Mouse (Mus musculus) midbrain, postnatal 0 days (tissue): ENCODE data around the gene Xbp1. TPM values are rescaled to one million over a fixed set of nuclear protein-coding genes. Genes with fewer than 3 reads are reported as not detected.
A peak's percentile ranks its signal among the peaks of the same experiment; 100 is the strongest.

ENCODE experiments used
- ATAC-seq: fragments of 200-750 bp; cut with Nextera tagmentation; 2 replicates; pipeline ENCODE4 v1.8.0; 2017; ENCODE audit warnings: moderate number of reproducible peaks, mild to moderate bottlenecking, moderate TSS enrichment, moderate library complexity; ENCODE audit not compliant: low FRiP score
- DNase-seq: peaks from one replicate; pipeline ENCODE4 v3.0.0-alpha.2; 2015; ENCODE audit warnings: low spot score
- H3K27ac ChIP-seq: fragments of 300-500 bp; sonication (generic); 2 replicates; pipeline ENCODE4 v1.5.1; 2014; ENCODE audit warnings: low read depth, mild to moderate bottlenecking, low read length, mixed read lengths
- H3K27me3 ChIP-seq: fragments of 300-500 bp; sonication (generic); 2 replicates; pipeline ENCODE4 v1.6.1; 2014; ENCODE audit warnings: low read length, control low read depth, mixed read lengths; ENCODE audit not compliant: insufficient read depth
- H3K36me3 ChIP-seq: fragments of 300-500 bp; sonication (generic); 2 replicates; pipeline ENCODE4 v1.6.1; 2014; ENCODE audit warnings: low read length, control low read depth, mixed read lengths; ENCODE audit not compliant: insufficient read depth
- H3K4me1 ChIP-seq: fragments of 300-500 bp; sonication (generic); 2 replicates; pipeline ENCODE4 v1.6.1; 2014; ENCODE audit warnings: mild to moderate bottlenecking, control low read depth, antibody characterized with exemption, low read length, mixed read lengths; ENCODE audit not compliant: insufficient read depth
- H3K4me2 ChIP-seq: fragments of 300-500 bp; sonication (generic); 2 replicates; pipeline ENCODE4 v1.6.1; 2014; ENCODE audit warnings: low read depth, mild to moderate bottlenecking, low read length, mixed read lengths; ENCODE audit not compliant: poor library complexity, severe bottlenecking
- H3K4me3 ChIP-seq: fragments of 300-500 bp; sonication (generic); 2 replicates; pipeline ENCODE4 v1.5.1; 2014; ENCODE audit warnings: low read depth, mild to moderate bottlenecking, low read length, moderate library complexity
- H3K9ac ChIP-seq: fragments of 300-500 bp; sonication (generic); replicated peaks from 2 replicates; pipeline ENCODE4 v1.6.1; 2014; ENCODE audit warnings: mild to moderate bottlenecking, low read length, moderate library complexity, mixed read lengths; ENCODE audit not compliant: poor library complexity, severe bottlenecking
- H3K9me3 ChIP-seq: fragments of 300-500 bp; sonication (generic); 2 replicates; pipeline ENCODE4 v1.6.1; 2016; ENCODE audit warnings: low read length, control low read depth
- CTCF ChIP-seq: IDR thresholded peaks from 2 replicates; pipeline ENCODE4 v1.5.1; 2016; ENCODE audit warnings: antibody characterized with exemption, mild to moderate bottlenecking
- WGBS: fragments of 180-500 bp; shearing (Covaris S2); extraction: QIAGEN DNeasy Blood & Tissue Kit; methylation state at CpG from one replicate; pipeline ENCODE4 v1.1.7; 2014; 5-methylcytosine and 5-hydroxymethylcytosine counted together
- polyA plus RNA-seq: library from polyadenylated mRNA; unstranded; fragments of >200 nt; fragmentation: Nextera tagmentation; extraction: Ambion mirVana; gene quantifications from 2 replicates; pipeline ENCODE4 v1.2.1, GENCODE M21; 2015
- total RNA-seq: library from RNA; depleted of rRNA; stranded (reverse); fragments of >200 nt; gene quantifications from 2 replicates; pipeline ENCODE4 v1.2.3, GENCODE M21; 2014

Gene Xbp1
- total and polyA plus RNA-seq, 2 experiments from 2014 or later: 97.4 to 120 TPM

- no peak overlapping the region for H3K4me3 ChIP-seq
- no peak for TF ChIP-seq CTCF
- no peak overlapping the region for H3K4me2 ChIP-seq
- no peaks in the 10 kb centered on the region for H3K27me3 ChIP-seq
- H3K9me3 ChIP-seq: no peaks in the 10 kb centered on the region
- 78% methylated on average over 6 of the region's 6 CpGs for WGBS
- DNase-seq (no peak), ATAC-seq (no peak)
- no peaks in the 10 kb centered on the region for H3K36me3 ChIP-seq
- no peak overlapping the region for H3K9ac ChIP-seq
- H3K27ac ChIP-seq: no peak overlapping the region
- no peaks in the 10 kb centered on the region for H3K4me1 ChIP-seq
Observed at GRCm38 (mm10) chr11:5515655-5516054, 4.8 kb upstream of the Xbp1 start.

GRCm38 (mm10) chr11:5516151-5516550, 4.3 kb upstream of the Xbp1 start:
- 76% methylated on average over 7 of the region's 7 CpGs for WGBS

GRCm38 (mm10) chr11:5516617-5517016, 3.8 kb upstream of the Xbp1 start:
- ATAC-seq: no peak
- Histone ChIP-seq H3K4me3 (no peak overlapping the region), H3K27me3 (no peaks in the 10 kb centered on the region), H3K27ac (no peak overlapping the region), H3K36me3 (no peaks in the 10 kb centered on the region), H3K9me3 (no peaks in the 10 kb centered on the region), H3K4me2 (no peak overlapping the region), H3K4me1 (no peaks in the 10 kb centered on the region), H3K9ac (no peak overlapping the region)
- WGBS: 92% methylated on average over 14 of the region's 14 CpGs
- DNase-seq: no peak
- TF ChIP-seq CTCF: no peak

More at GRCm38 (mm10) chr11:5516151-5516550, 4.3 kb upstream of the Xbp1 start:
- Histone ChIP-seq H3K9me3 (no peaks in the 10 kb centered on the region), H3K36me3 (no peaks in the 10 kb centered on the region), H3K27me3 (no peaks in the 10 kb centered on the region), H3K4me2 (no peak overlapping the region), H3K9ac (no peak overlapping the region), H3K4me3 (no peak overlapping the region), H3K4me1 (no peaks in the 10 kb centered on the region), H3K27ac (no peak overlapping the region)
- ATAC-seq (no peak), DNase-seq (no peak)
- no peak for TF ChIP-seq CTCF

GRCm38 (mm10) chr11:5517346-5517745, 3.1 kb upstream of the Xbp1 start:
- Histone ChIP-seq H3K4me2 (no peak overlapping the region), H3K4me1 (no peaks in the 10 kb centered on the region; the same call in 1 of the 2 replicates), H3K36me3 (no peaks in the 10 kb centered on the region), H3K27ac (no peak overlapping the region), H3K9me3 (no peaks in the 10 kb centered on the region), H3K4me3 (no peak overlapping the region), H3K27me3 (no peaks in the 10 kb centered on the region), H3K9ac (no peak overlapping the region)
- TF ChIP-seq CTCF: no peak
- ATAC-seq (no peak), DNase-seq (no peak)
- WGBS: 81% methylated on average over 6 of the region's 6 CpGs

- H3K4me3 ChIP-seq: no peak overlapping the region
- no peak for DNase-seq
- peaks cover 7% of the 10 kb centered on the region; the same call in 1 of the 2 replicates for H3K4me1 ChIP-seq
- peaks cover 18% of the 10 kb centered on the region for H3K36me3 ChIP-seq
- 84% methylated on average over 3 of the region's 3 CpGs for WGBS
- no peak for TF ChIP-seq CTCF
- H3K27ac ChIP-seq: peak overlapping the region; percentile 95; the same call in 1 of the 2 replicates
- no peak overlapping the region for H3K9ac ChIP-seq
- ATAC-seq: no peak
- H3K4me2 ChIP-seq: no peak overlapping the region
- no peaks in the 10 kb centered on the region for H3K9me3 ChIP-seq
- H3K27me3 ChIP-seq: no peaks in the 10 kb centered on the region
Observed at GRCm38 (mm10) chr11:5519681-5520080, 778 bp upstream of the Xbp1 start.

- DNase-seq (no peak), ATAC-seq (peak; percentile 62)
- WGBS: 0% methylated on average over 13 of the region's 13 CpGs
- Histone ChIP-seq H3K36me3 (peaks cover 27% of the 10 kb centered on the region), H3K27me3 (no peaks in the 10 kb centered on the region), H3K4me3 (peak overlapping the region; percentile 95), H3K4me1 (peaks cover 7% of the 10 kb centered on the region; the same call in 1 of the 2 replicates), H3K9ac (peak overlapping the region; percentile 100), H3K9me3 (no peaks in the 10 kb centered on the region), H3K27ac (peak overlapping the region; percentile 95), H3K4me2 (peak overlapping the region; percentile 66)
- TF ChIP-seq CTCF: no peak
Observed at GRCm38 (mm10) chr11:5521266-5521515, 732 bp downstream of the Xbp1 start.
